Mouse (Mus musculus) heart, embryonic 12.5 days (tissue): ENCODE measurements around the gene Olfr195. TPM values are rescaled to one million over a fixed set of nuclear protein-coding genes. Genes with fewer than 3 reads are reported as not detected.
"Not testable (repeated sequence)": the region's sequence is repeated elsewhere in the genome, so short reads cannot be mapped to it uniquely, and the experiment has no call there.

Experiments used
- ATAC-seq: fragments of 200-750 bp; cut with Nextera tagmentation; 2 replicates; pipeline ENCODE4 v1.8.0; 2017; ENCODE audit warnings: moderate TSS enrichment, moderate library complexity; ENCODE audit not compliant: insufficient number of reproducible peaks, low FRiP score
- H3K27ac ChIP-seq: fragments of 300-500 bp; sonication (generic); 2 replicates; pipeline ENCODE4 v1.5.1; 2016; ENCODE audit warnings: mild to moderate bottlenecking, moderate library complexity; ENCODE audit not compliant: poor library complexity, severe bottlenecking
- H3K27me3 ChIP-seq: fragments of 300-500 bp; sonication (generic); replicated peaks from 2 replicates; pipeline ENCODE4 v1.6.1; 2016; ENCODE audit warnings: mild to moderate bottlenecking, moderate library complexity
- H3K36me3 ChIP-seq: fragments of 300-500 bp; sonication (generic); 2 replicates; pipeline ENCODE4 v1.6.1; 2016; ENCODE audit warnings: mild to moderate bottlenecking, moderate library complexity
- H3K4me1 ChIP-seq: fragments of 300-500 bp; sonication (generic); replicated peaks from 2 replicates; pipeline ENCODE4 v1.6.1; 2016; ENCODE audit warnings: mild to moderate bottlenecking
- H3K4me2 ChIP-seq: fragments of 300-500 bp; sonication (generic); 2 replicates; pipeline ENCODE4 v1.6.1; 2016; ENCODE audit warnings: mild to moderate bottlenecking, moderate library complexity
- H3K4me3 ChIP-seq: fragments of 300-500 bp; sonication (generic); 2 replicates; pipeline ENCODE4 v1.5.1; 2016; ENCODE audit warnings: mild to moderate bottlenecking
- H3K9ac ChIP-seq: fragments of 300-500 bp; sonication (generic); 2 replicates; pipeline ENCODE4 v1.6.1; 2016; ENCODE audit warnings: mild to moderate bottlenecking, moderate library complexity
- H3K9me3 ChIP-seq: fragments of 300-500 bp; sonication (generic); replicated peaks from 2 replicates; pipeline ENCODE4 v1.6.1; 2016; ENCODE audit warnings: mild to moderate bottlenecking, moderate library complexity
- WGBS: fragments of 180-500 bp; shearing (Covaris S2); methylation state at CpG from one replicate; pipeline ENCODE4 v1.1.7; 2016; 5-methylcytosine and 5-hydroxymethylcytosine counted together
- polyA plus RNA-seq: library from polyadenylated mRNA; unstranded; fragments of >200 nt; fragmentation: Nextera tagmentation; extraction: Ambion mirVana; gene quantifications from 2 replicates; pipeline ENCODE4 v1.2.1, GENCODE M21; 2016

The Olfr195 gene
- not detected in 2 replicates for polyA plus RNA-seq

DNA sequence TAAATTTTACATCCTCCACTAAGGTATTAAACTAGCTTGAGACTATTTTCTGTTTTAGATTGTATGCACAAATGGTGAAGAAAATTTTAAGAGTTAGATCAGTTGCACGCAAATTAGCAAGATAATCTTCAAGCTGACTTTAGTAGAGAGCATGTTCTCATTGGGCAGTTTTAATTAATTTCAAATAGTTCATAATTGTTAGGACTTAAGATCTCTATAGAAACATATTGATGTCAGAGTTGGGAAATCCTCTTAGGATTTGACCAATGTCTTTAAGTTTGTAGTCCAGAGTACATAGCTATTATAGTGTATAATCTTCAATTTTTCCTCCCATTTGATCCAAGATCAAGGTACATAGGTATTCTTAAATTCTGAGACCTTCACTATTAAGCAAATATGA is at the start of gene Olfr195:
TSS of gene Olfr195 (plus strand) at position 301 of the 400 bp plus-strand sequence.
- no peak within 1 kb of the TSS for H3K4me2 ChIP-seq
- H3K9me3 ChIP-seq = no peaks in the 10 kb centered on the region
- no peak for ATAC-seq
- no peak within 1 kb of the TSS for H3K27ac ChIP-seq
- H3K4me3 ChIP-seq = no peak within 1 kb of the TSS
- no peak within 1 kb of the TSS for H3K9ac ChIP-seq
- no peaks in the 10 kb centered on the region for H3K36me3 ChIP-seq
- H3K4me1 ChIP-seq = no peaks in the 10 kb centered on the region
- 78% methylated on average over 1 of the region's 1 CpGs for WGBS
- H3K27me3 ChIP-seq = no peaks in the 10 kb centered on the region

- Histone ChIP-seq H3K9me3 (no peaks in the 10 kb centered on the region), H3K4me3 (no peak overlapping the region), H3K27me3 (no peaks in the 10 kb centered on the region), H3K4me2 (no peak overlapping the region), H3K27ac (no peak overlapping the region), H3K9ac (no peak overlapping the region), H3K4me1 (no peaks in the 10 kb centered on the region), H3K36me3 (no peaks in the 10 kb centered on the region)
- WGBS = 59% methylated on average over 2 of the region's 2 CpGs
- ATAC-seq = no peak
Measured at GRCm38 (mm10) chr16:59105312-59105711, 41.5 kb upstream of the Olfr195 start.

GRCm38 (mm10) chr16:59108522-59108921 is 38.3 kb upstream of the Olfr195 start:
- 37% methylated on average over 5 of the region's 5 CpGs for WGBS
- H3K36me3 ChIP-seq, H3K9ac ChIP-seq, H3K4me2 ChIP-seq, H3K4me3 ChIP-seq, H3K27ac ChIP-seq, ATAC-seq, H3K9me3 ChIP-seq, H3K27me3 ChIP-seq, H3K4me1 ChIP-seq: not testable (repeated sequence)

DNA sequence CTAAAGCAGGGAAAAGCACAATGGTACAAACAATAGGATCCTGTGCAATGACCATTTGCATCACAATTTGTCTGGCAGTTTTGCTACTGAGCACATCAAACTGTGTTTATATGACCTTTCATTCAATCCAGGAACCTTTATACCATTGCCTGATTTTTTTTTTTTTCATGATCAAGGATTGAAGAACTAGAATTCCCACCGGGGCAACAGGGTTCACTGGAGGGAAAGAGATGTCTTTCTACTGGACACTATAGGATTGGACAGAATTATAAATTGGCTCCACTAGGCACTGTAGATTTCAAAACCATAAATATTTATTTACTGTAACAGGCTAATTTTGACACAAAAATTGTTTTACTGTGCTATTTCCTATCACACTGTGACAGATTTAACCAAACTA is 35.1 kb upstream of the Olfr195 start, which contains the start of gene Olfr193:
TSS of gene Olfr193 (minus strand) at position 101 of the 400 bp plus-strand sequence.
- WGBS = 83% methylated on average over 1 of the region's 1 CpGs
- Histone ChIP-seq H3K4me3 (no peak within 1 kb of the TSS), H3K4me1 (no peaks in the 10 kb centered on the region), H3K9ac (no peak within 1 kb of the TSS), H3K36me3 (no peaks in the 10 kb centered on the region), H3K27me3 (no peaks in the 10 kb centered on the region), H3K9me3 (no peaks in the 10 kb centered on the region), H3K4me2 (no peak within 1 kb of the TSS), H3K27ac (no peak within 1 kb of the TSS)
- no peak for ATAC-seq

DNA sequence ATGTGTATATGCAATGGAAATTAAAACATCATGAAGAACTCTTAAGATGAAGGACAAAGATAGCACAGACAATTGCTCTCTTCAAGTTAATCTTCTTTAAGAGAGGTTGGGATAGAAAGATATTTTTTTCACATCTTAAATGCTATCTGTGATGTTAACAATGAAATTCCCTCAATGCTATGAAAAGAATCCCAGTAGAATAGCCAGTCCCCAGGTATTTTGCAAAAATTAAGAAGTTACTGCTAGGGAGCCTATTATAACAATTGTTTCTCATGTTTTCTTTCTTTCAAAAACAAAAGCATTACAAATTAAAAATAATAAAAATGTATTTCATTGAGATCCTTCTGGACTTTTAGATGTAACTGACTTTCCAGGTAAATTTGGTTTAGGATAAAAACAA is 25.9 kb upstream of the Olfr195 start, which contains the start of gene Olfr194:
TSS of gene Olfr194 (minus strand) at position 101 of the 400 bp plus-strand sequence.
- H3K4me3 ChIP-seq = no peak within 1 kb of the TSS
- no peak for ATAC-seq
- no peak within 1 kb of the TSS for H3K27ac ChIP-seq
- no peaks in the 10 kb centered on the region for H3K27me3 ChIP-seq
- H3K9me3 ChIP-seq = no peaks in the 10 kb centered on the region
- no peaks in the 10 kb centered on the region for H3K36me3 ChIP-seq
- no peaks in the 10 kb centered on the region for H3K4me1 ChIP-seq
- H3K4me2 ChIP-seq = no peak within 1 kb of the TSS
- no peak within 1 kb of the TSS for H3K9ac ChIP-seq

DNA sequence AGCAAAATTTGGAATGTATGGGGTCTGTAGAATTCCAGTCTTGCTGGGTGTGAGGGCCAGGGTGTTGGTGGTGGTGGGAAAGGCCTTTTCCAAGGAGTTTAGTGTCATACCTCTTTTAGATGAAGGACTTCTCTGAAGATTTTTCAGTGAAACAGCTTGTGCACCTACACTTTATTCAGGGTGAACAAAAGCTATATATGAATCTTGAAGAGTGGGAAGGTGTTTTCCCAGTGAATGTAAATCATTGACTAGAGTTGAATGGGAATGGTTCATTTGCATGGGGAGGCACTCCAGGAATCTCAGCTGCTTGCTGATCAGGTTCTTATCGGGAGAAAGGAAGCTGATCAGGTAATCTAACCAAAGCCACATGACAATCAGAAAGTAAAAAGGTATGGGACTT is 16.1 kb upstream of the Olfr195 start:
- Histone ChIP-seq H3K4me1 (no peaks in the 10 kb centered on the region), H3K4me3 (no peak overlapping the region), H3K9ac (no peak overlapping the region), H3K4me2 (no peak overlapping the region), H3K27me3 (no peaks in the 10 kb centered on the region), H3K36me3 (no peaks in the 10 kb centered on the region), H3K27ac (no peak overlapping the region), H3K9me3 (peaks cover 8% of the 10 kb centered on the region)
- ATAC-seq = no peak
- 68% methylated on average over 1 of the region's 1 CpGs for WGBS

GRCm38 (mm10) chr16:59141105-59141504 is 5.7 kb upstream of the Olfr195 start:
- H3K4me2 ChIP-seq = no peak overlapping the region
- no peak overlapping the region for H3K9ac ChIP-seq
- no peak for ATAC-seq
- no peaks in the 10 kb centered on the region for H3K36me3 ChIP-seq
- H3K27ac ChIP-seq = no peak overlapping the region
- no peak overlapping the region for H3K4me3 ChIP-seq
- H3K4me1 ChIP-seq = no peaks in the 10 kb centered on the region
- H3K9me3 ChIP-seq = no peaks in the 10 kb centered on the region
- H3K27me3 ChIP-seq = no peaks in the 10 kb centered on the region

DNA sequence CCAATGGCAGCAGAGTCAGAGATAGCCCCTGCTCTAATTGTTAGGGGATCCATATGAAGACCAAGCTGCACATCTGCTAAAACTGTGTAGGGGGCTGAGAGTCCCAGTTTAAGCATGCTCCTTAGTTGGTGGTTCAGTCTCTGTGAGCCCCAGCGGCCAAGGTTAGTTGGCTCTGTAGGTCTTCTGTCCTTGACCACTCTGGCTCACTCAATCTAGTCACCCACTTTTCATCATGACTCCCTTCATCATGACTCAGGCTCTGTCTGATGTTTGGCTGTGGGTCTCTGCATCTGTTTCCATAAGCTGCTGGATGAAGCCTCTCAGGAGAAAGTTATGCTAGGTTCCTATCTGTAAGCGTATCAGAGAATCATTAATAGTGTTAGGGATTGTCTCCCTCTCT is 5.2 kb downstream of the Olfr195 start:
- WGBS = 74% methylated on average over 2 of the region's 2 CpGs

GRCm38 (mm10) chr16:59170354-59170753 is 23.5 kb downstream of the Olfr195 start, which contains the start of gene Olfr196:
Gene Olfr196, minus strand, starts transcription at chr16:59170454.
- no peak within 1 kb of the TSS for H3K27ac ChIP-seq
- no peak for ATAC-seq
- no peaks in the 10 kb centered on the region for H3K4me1 ChIP-seq
- no peak within 1 kb of the TSS for H3K4me3 ChIP-seq
- no peaks in the 10 kb centered on the region; the same call in 1 of the 2 replicates for H3K9me3 ChIP-seq
- no peaks in the 10 kb centered on the region for H3K36me3 ChIP-seq
- no peak within 1 kb of the TSS for H3K9ac ChIP-seq
- H3K4me2 ChIP-seq = no peak within 1 kb of the TSS
- no peaks in the 10 kb centered on the region for H3K27me3 ChIP-seq
- 66% methylated on average over 3 of the region's 3 CpGs for WGBS

More for the DNA sequence above, 5.2 kb downstream of the Olfr195 start:
- no peak overlapping the region for H3K4me2 ChIP-seq
- H3K27me3 ChIP-seq = no peaks in the 10 kb centered on the region
- no peak overlapping the region for H3K27ac ChIP-seq
- no peak for ATAC-seq
- no peaks in the 10 kb centered on the region for H3K4me1 ChIP-seq
- H3K9me3 ChIP-seq = no peaks in the 10 kb centered on the region
- H3K9ac ChIP-seq = no peak overlapping the region
- no peak overlapping the region for H3K4me3 ChIP-seq
- no peaks in the 10 kb centered on the region for H3K36me3 ChIP-seq

Other genes with a start within 250 kb of the Olfr195 start
- gene Olfr181, start 218.3 kb upstream of the Olfr195 start, polyA plus RNA-seq = not detected in 2 replicates
- not detected in 2 replicates for gene Olfr180, start 217.7 kb upstream of the Olfr195 start, polyA plus RNA-seq
- not detected in 2 replicates for gene Olfr183, start 151.7 kb upstream of the Olfr195 start, polyA plus RNA-seq
- gene Olfr186, start 116.8 kb upstream of the Olfr195 start, polyA plus RNA-seq = not detected in 2 replicates
- gene Olfr187, start 107.3 kb upstream of the Olfr195 start, polyA plus RNA-seq = not detected in 2 replicates
- gene Olfr190, start 69.0 kb upstream of the Olfr195 start, polyA plus RNA-seq = not detected in 2 replicates
- not detected in 2 replicates for gene Olfr191, start 57.2 kb upstream of the Olfr195 start, polyA plus RNA-seq
- gene Olfr193, start 35.2 kb upstream of the Olfr195 start, polyA plus RNA-seq = not detected in 2 replicates
- gene Olfr194, start 26.0 kb upstream of the Olfr195 start, polyA plus RNA-seq = not detected in 2 replicates
- not detected in 2 replicates for gene Olfr196, start 23.4 kb downstream of the Olfr195 start, polyA plus RNA-seq
- gene Olfr198, start 56.5 kb downstream of the Olfr195 start, polyA plus RNA-seq = not detected in 2 replicates
- not detected in 2 replicates for gene Olfr199, start 72.7 kb downstream of the Olfr195 start, polyA plus RNA-seq
- not detected in 2 replicates for gene Olfr201, start 125.6 kb downstream of the Olfr195 start, polyA plus RNA-seq
- gene Olfr202, start 139.7 kb downstream of the Olfr195 start, polyA plus RNA-seq = not detected in 2 replicates
- gene Olfr203, start 151.8 kb downstream of the Olfr195 start, polyA plus RNA-seq = not detected in 2 replicates
- gene Olfr204, start 171.2 kb downstream of the Olfr195 start, polyA plus RNA-seq = not detected in 2 replicates
- not detected in 2 replicates for gene Olfr205, start 184.1 kb downstream of the Olfr195 start, polyA plus RNA-seq
- not detected in 2 replicates for gene Olfr206, start 202.2 kb downstream of the Olfr195 start, polyA plus RNA-seq
- not detected in 2 replicates for gene Olfr209, start 216.9 kb downstream of the Olfr195 start, polyA plus RNA-seq